Mouse (Mus musculus) forelimb bud, embryonic 11.5 days (tissue): ENCODE measurements around the gene Cdk5.

Experiments used
- DNase-seq: peaks from one replicate; pipeline ENCODE4 v3.0.0-alpha.2; 2012; ENCODE audit warnings: low read depth, low spot score

Gene Cdk5

DNA sequence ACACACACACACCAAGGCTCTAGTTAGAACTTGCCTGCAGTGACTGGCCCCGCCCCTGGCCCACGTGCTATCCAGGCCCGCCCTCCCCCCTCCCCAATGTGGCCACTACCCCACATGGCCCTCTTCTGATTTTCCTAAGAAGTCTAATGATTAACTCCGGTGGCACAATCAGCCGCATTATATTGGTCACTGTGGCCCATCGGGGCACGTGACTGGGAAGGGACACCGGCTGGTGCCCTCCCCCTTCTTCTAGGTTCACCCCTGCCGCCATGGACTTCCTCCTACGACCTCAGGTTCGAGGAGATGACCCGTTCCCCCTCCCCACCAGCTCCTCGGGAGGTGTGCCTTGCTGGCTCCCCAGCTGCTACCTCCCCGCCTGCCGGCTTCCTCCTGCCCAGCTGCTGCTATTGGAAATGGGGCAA lies 4.7 kb upstream of the Cdk5 start:
- DNase-seq, result no peak

- no peak for DNase-seq
Observed at GRCm38 (mm10) chr5:24427285-24427633, 3.9 kb upstream of the Cdk5 start.

GRCm38 (mm10) chr5:24426556-24427284 lies 3.4 kb upstream of the Cdk5 start:
- DNase-seq, result no peak

DNA sequence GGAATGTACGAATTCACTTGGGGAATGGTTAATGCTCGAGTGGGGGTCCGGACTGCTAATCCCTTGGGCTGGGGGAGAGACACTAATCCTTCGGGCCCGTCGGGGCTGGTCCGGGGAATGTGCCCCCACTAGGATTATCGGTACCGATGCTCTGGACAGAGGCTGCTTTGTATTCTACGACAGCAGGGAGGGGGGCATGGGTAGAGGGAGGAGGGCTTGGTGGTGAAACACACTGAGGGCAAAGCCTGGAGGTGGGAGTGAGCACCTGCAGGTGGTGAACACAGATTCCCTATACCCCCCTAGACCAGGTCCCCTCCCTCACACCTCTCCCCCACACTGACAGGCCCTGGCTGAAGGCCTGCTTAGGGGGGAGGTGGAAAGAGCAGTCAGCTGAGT lies 2.7 kb upstream of the Cdk5 start:
- no peak for DNase-seq

GRCm38 (mm10) chr5:24425421-24426036 lies 2.2 kb upstream of the Cdk5 start:
- no peak for DNase-seq

GRCm38 (mm10) chr5:24424861-24425411 lies 1.6 kb upstream of the Cdk5 start:
- DNase-seq, result peak; percentile 88

DNA sequence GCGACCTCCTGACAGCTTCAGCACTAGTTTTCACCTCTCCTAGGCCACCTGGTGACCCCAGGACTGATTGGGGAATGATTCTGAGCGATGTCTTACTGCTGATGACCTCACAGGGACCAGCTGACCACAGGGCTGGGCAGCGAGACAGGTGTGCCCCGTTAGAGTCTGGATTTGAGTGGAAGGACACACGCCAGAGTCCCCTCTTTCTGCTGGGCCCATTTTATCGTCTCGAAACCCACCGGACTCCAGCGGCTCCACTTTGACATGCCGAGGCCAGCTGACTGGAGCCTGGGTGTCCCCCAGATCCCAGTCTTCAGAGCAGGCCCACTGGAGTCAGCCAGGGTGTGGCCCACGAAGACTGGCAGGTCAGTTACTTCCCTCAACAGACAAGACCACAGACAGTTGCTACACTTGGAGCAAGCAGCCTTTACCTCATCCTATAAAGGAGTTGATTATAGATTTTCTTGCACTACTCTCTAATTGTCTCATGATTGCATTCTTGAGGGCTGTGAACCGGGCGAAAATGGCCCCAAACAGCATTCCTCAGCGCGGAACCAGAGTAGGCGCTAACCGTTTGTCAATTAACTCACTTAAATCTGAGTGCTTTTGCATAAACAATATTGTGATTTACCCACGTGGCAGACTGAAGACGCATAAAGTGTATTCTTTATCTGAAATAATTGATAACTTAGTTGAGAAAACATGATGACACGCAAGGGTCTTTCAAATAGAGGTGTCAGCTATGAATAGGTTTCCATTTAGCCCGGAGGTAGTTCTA lies 863 bp upstream of the Cdk5 start:
- DNase-seq, result no peak

- DNase-seq, result no peak
Observed at GRCm38 (mm10) chr5:24420381-24420780, 2.9 kb downstream of the Cdk5 start.

- no peak for DNase-seq
Observed at GRCm38 (mm10) chr5:24417587-24417986, 5.7 kb downstream of the Cdk5 start.

- peak; percentile 65 for DNase-seq
Observed at GRCm38 (mm10) chr5:24416222-24416736, 7.1 kb downstream of the Cdk5 start.

GRCm38 (mm10) chr5:24413938-24414337 lies 9.4 kb downstream of the Cdk5 start:
- DNase-seq, result no peak

DNA sequence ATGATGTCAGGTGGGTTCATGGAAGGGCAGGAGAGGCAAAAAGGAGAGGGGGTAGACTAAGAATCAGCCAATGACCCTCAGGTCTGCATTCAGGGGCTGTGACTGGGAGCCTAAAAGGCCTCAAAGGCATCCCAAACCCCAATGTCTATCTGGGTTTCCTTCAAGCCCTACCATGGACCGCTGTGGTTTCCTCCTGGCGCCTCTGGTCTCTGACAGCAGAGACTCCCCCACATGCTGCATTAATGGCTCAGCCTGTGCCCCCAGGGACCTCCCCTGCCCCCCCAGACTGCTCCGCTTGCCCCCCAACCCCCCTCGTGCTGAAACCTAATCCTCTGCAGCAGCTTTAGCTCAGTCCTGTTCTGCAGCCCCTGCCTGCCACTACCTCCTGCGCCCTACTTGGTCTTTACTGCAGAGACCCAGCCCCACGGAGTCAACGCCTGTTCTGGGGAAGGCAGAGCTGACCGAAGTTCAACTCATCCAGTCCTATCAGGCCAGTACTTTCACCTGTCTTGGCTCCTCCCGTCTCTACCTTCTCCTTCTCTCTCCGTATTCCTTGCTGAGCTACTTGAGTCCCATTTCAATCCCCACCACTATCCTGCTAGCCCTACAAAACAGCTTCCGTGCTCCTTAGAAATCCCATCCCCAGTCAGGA lies 10.2 kb downstream of the Cdk5 start, which contains the start of gene Asic3:
TSS of gene Asic3 (plus strand) at position 351 of the 652 bp plus-strand sequence.
- no peak for DNase-seq

DNA sequence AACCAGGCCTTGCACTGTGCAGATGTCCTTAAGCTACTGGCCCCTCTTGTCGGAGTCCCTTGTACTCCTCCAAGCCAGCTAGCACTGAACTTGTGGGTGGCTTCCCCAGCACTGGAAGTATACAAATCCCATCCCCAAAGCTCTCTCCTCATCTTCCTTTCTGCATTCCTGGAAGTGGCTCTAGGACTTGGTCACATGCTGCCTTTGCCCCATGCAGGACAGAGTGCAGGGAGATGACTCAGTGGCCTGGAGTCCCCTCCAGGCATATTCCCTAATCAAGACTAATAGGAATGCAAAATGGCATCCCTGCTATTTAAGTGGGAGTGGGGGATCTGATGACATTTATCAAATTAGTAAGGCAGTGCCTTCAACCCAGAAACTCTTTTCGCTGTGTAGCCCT lies 11.3 kb downstream of the Cdk5 start:
- DNase-seq, result no peak

DNA sequence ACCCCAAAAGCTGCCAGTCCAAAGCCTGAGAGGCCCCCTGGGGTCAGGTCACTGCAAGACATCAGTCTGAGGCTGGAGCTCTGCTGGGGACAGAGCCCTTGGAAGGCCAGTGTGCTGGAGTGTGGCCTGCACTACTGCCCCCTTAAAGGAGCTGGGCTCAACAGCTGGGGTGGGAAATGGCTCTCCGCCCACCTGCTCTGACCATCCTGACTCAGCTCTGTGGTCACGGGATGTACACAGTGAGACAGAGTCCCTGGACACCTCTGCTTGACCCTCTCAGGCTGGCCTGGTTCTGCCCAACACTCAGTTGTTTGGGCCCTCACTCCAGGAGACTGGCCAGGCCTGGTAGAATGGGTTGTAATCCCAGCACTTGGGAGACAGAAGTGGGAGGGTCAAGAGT lies 13.9 kb downstream of the Cdk5 start:
- no peak for DNase-seq

GRCm38 (mm10) chr5:24408651-24409050 lies 14.7 kb downstream of the Cdk5 start:
- no peak for DNase-seq

DNA sequence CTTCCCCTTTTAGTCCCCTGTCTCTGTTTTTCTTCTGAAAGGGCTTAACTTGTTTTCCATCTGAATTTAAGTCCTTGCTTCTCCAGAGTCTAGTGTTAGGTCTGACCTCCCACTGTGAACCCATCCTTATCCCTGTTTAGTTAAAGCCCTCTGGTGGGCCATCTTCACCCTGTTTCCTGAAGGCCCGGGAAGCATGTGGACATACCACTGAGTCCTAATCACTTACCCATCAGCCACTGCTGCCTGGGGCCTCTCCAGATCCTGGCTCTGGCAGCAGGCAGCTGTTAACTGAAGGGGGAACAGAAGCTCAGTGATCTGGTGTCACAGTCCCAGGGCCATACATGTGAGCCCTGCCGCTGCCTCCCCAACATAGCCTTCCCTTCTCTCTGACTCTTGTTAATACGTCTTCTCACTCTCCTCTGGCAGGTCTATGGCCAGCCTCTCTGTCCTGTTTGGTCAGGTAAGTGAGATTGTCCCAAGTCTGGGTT lies 17.9 kb downstream of the Cdk5 start:
- no peak for DNase-seq

GRCm38 (mm10) chr5:24404594-24405360 lies 18.6 kb downstream of the Cdk5 start:
- DNase-seq, result no peak

GRCm38 (mm10) chr5:24401969-24402368 lies 21.4 kb downstream of the Cdk5 start:
- DNase-seq, result no peak

GRCm38 (mm10) chr5:24400911-24401605 lies 22.3 kb downstream of the Cdk5 start:
- DNase-seq, result no peak

DNA sequence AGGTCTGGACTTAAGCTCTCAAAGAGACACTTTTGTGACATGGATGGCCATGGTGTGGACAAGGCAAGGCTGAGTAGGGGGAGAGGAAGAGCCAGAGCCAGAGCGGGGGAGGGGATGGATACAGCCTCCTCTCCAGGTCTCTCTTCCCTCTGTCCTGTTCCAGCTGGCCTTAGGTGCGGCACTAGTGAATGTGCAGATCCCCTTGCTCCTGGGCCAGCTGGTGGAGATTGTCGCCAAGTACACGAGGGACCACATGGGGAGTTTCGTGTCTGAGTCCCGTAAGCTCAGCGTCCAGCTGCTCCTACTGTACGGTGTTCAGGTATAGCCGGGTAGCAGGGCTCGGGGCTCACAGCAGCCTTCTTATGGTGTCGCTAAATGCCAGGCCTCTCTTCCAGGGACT lies 23.0 kb downstream of the Cdk5 start:
- DNase-seq, result no peak
